Mouse (Mus musculus) frontal cortex, postnatal 25 days (tissue): ENCODE data around the gene Qsox2.

Source experiments
- DNase-seq, 2 experiments: peaks; one replicate each; pipeline ENCODE4 v3.0.0; 2022; ENCODE audit warnings: low spot score in 2 of 2

Gene Qsox2

DNA sequence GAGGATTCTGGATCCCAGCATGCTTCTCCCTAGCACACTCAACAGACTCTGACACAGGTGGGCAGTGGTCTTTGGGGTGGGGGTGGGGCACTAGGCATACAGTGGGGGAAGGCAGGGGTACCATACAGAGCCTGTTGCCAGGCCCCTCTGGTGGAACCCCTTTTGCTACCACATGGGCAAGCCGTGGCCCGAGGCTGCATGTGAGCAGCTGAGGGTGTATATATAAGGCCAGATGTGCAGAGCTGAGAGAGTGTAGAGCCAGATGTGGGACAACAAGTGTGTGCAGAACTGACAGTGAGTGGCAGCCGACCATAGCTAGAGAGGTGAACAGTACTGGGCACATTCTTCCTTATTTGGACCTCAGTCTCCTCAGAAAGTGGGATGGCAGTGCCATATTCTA is 70.4 kb downstream of the Qsox2 start:
- DNase-seq: no peak
